Mouse (Mus musculus): ENCODE results near the gene Accsl.

Gene Accsl

DNA sequence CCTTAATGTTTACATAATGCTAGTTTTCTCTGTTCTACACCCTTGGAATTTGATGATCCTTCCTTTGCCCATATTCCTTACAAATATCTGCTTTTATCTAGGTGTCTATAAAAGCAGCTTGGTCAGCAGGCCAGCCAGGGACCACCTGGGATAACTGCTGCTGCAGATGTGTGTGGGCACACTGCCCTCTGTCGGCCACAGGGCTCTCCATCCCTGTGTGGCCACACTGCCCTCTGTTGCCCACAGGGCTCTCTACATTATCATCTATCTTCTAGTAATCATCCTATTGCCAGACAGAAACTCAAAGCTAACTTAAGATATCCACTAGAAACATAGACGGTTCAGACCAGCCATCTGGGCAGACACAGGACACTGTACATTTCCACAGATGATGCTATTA is 59.0 kb downstream of the Accsl start:
- in situ Hi-C loops (cut with MboI, MseI), result no loop called here

DNA sequence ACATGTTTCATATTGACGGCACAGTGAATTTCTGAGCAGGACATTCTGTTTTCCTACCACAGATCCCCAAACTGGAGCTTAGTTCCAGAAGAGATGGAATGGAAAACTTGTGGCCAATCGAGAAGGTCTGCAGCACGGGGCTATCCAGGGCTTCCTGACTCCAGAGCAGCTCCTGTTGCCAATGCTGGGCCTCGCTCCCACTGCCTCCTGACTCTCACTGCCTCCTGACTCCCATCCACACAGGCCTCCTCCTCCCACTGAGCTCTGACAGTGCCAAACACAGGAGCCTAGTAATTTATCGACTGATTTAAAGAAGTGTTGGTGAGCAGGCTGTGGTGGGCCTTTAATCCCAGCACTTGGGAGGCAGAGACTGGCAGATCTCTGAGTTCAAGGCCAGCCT is 60.9 kb downstream of the Accsl start:
- in situ Hi-C loops (cut with MboI, MseI), result no loop called here

DNA sequence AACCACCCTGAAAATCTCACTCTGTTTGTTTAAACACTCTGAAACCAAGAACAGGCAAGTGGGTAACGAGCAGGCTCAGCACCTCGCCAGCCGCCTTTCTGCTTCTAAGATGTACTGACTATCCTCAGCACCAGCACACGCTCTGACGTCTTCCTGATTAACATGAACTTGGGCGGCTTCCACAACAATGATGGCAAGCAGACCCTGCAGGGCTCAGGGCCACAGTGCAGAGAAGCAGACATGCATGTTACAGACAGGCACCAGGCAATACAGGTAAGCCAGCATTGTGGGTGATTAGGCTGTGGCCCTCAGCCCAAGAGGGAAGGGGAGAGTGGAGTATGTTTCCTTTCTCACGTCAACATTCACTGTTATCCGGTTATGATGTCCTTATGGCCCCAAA is 61.5 kb downstream of the Accsl start:
- in situ Hi-C loops (cut with MboI, MseI), result no loop called here

DNA sequence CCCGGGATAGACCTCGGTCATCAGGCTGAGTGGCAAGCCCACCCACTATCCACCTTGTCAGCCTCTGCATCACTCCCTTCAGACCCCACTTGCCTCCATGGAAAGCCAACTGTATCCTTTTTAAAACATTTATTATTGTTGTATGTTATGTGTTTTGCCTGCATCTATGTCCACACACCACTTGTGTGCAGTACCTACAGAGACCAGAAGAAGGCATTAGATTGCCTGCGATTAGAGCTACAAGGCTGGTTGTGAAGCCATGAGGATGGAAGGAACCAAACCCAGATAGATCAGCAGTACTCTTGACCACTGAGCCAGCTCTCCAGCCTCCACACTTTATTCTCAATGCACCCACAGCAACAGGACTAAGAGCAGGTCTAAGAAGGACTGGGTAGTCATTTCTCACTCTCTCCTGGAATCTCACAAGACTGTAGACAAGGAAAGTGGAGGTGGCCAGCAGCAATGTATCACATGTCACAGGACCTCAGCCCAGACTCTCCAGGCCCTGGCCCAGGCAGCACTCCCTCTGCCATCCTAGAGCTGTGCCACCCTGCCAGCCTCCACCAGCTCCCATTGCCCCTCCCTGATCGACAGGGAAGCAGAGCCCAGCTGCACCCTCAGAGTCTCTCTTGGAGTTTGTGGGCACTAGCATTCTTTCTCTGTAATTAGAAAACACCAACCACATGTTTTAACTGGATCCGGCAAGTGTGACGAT is 62.3 kb downstream of the Accsl start:
- in situ Hi-C loops (cut with MboI, MseI), result no loop called here

DNA sequence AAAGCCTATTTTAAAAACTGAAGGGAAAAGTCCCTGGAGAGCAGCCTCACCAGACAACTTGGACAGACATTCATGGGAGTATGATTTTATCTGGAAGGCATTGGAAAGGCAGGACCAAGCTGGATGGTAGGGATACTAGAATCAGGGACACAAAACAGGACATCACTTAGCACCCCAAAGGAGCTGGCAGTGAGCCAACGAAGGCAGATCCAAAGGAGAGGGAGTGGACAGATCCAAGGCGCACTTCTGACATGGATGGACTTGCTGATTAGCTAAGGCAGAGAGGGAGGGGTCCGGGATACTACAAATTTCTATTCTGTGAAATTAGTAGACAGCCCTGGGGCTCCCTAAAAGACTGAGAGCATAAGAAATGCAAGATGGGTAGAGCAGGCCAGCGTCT is 63.4 kb downstream of the Accsl start:
- in situ Hi-C loops (cut with MboI, MseI), result no loop called here
